Mouse (Mus musculus) liver, adult 2 months (tissue): ENCODE data around the gene Slc2a13.

ENCODE experiments used
- CTCF ChIP-seq: fragments of 200-500 bp; IDR thresholded peaks from 2 replicates; pipeline ENCODE4 v1.5.1; 2011; ENCODE audit warnings: low read depth, low read length, control low read depth
- POLR2A ChIP-seq: fragments of 200-500 bp; IDR thresholded peaks from 2 replicates; pipeline ENCODE4 v1.6.1; 2011; ENCODE audit warnings: low read length, control low read depth; ENCODE audit not compliant: insufficient read depth; ENCODE audit errors: extremely low read depth

DNA sequence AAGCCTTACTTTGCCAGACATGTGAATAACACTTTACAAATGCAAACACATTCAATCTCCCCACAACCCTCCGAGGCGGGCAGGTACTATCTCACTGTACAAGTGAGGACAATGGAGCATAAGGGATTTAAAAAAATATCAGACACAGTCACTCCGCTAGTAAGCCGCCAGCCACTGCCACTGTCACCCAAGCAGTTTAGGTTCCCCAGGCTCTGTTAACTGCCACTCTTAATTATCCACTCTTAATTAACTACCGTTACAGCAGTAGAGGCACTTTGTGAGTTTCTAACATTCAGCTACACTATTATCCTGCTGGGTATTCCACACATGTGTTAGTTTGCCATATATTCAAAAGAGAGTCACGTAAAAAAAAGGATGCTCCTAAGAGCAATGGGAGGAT lies 11.3 kb downstream of the Slc2a13 start:
- TF ChIP-seq POLR2A (no peak), CTCF (no peak)
